In the genomic region with DNA sequence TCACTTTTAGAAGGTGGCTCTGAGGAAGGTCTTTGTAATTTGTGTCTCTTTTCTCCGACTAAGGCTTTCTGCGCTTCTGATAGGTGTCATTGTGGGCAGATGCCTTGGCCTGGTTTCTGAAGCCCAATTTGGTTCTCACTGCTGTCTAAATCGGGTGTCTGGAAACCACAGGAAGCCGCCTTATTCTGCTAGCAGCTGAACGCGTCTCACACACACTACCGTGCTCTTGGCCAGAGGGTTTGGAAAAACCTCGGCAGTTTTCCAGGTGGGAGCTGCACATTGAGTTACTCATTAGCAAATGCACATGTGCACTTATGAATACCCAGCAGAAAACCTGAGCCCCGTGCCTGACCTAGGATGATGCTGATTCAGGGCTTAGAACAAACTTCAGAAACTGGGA, we compare ENCODE assay signal across 10 mouse cellular contexts. TPM values are rescaled to one million over a fixed set of nuclear protein-coding genes. Genes with fewer than 3 reads are reported as not detected.
DNase-seq lines count a peak whose midpoint lies in the region; ATAC-seq and TF ChIP-seq lines count a peak whose summit lies in the region.
"Had no signal": no experiment of that assay in that cellular context is flagged by ENCODE, and none has a peak within 500 bp of the region (broad histone marks: within the 10 kb centered on the region; RNA-seq: fewer than 3 reads in every experiment).

No protein-coding gene starts in this region.

- no peak for ATAC-seq in heart, embryonic 16.5 days (replicated peaks; ENCODE audit: extremely low read depth, insufficient read depth, low FRiP score)
- peak; percentile 29 for ATAC-seq in Patski
- ATAC-seq in erythroid progenitor cell, adult 5-6 weeks (replicated peaks; ENCODE audit: low FRiP score, poor library complexity, severe bottlenecking) = no peak
- ATAC-seq in intestine, embryonic 16.5 days = no peak

- H3K27ac ChIP-seq in heart, embryonic 16.5 days (ENCODE audit: low read length) = 0 out of 2 replicates have a peak overlapping the region, but pooled peaks have one; percentile 16
- H3K27ac ChIP-seq in intestine, embryonic 16.5 days (ENCODE audit: low read length) = no peak overlapping the region
- H3K27ac ChIP-seq: limb, embryonic 12.5 days; neural tube, embryonic 12.5 days had no signal

- DNase-seq in heart, adult 11 months = no peak
- DNase-seq in Patski (ENCODE audit: low read depth, low spot score) = no peak
- DNase-seq in kidney, adult 8-10 months = peak; percentile 93
- DNase-seq in right cerebral cortex, adult 2 months (ENCODE audit: low spot score in 2 of 2) = peak; percentile 59 to 66
- no peak for DNase-seq in adipocyte (ENCODE audit: low spot score)

- peaks cover 26% of the 10 kb centered on the region for H3K4me1 ChIP-seq in heart, embryonic 16.5 days (ENCODE audit: control insufficient read depth, insufficient read depth, low read length)
- 0 out of 2 replicates have a peak, but pooled peaks cover 3% of the 10 kb centered on the region for H3K4me1 ChIP-seq in intestine, embryonic 16.5 days (ENCODE audit: control insufficient read depth, insufficient read depth, low read length)

- H3K4me3 ChIP-seq in heart, embryonic 16.5 days (ENCODE audit: low read length) = no peak overlapping the region
- no peak overlapping the region for H3K4me3 ChIP-seq in intestine, embryonic 16.5 days (ENCODE audit: low read length)
- H3K4me3 ChIP-seq: limb, embryonic 12.5 days; neural tube, embryonic 12.5 days had no signal

- CTCF ChIA-PET in Patski (lab: Charles Lee) = no interaction called here

- POLR2A ChIA-PET in Patski (lab: Charles Lee) = interaction anchor here (0.8 kb wide), 1 partner anchor 38 kb away, joined by 3 read pairs; no protein-coding TSS in a partner anchor

- H3K36me3 ChIP-seq in heart, embryonic 16.5 days (ENCODE audit: control insufficient read depth, insufficient read depth) = no peaks in the 10 kb centered on the region
- H3K36me3 ChIP-seq in intestine, embryonic 16.5 days (ENCODE audit: control insufficient read depth, insufficient read depth, low read length) = no peaks in the 10 kb centered on the region
- H3K36me3 ChIP-seq: limb, embryonic 12.5 days; neural tube, embryonic 12.5 days had no signal

- TF ChIP-seq CTCF in Patski (IDR thresholded peaks at IDR 0.05) = no peak

- in situ Hi-C loops in Patski (cut with MboI; ENCODE audit: low pct_unique_long_range_greater_than_20kb) = no loop called here

- H3K27me3 ChIP-seq in heart, embryonic 16.5 days (ENCODE audit: control insufficient read depth, insufficient read depth, low read length) = no peaks in the 10 kb centered on the region
- no peaks in the 10 kb centered on the region for H3K27me3 ChIP-seq in Patski
- no peaks in the 10 kb centered on the region for H3K27me3 ChIP-seq in intestine, embryonic 16.5 days (replicated peaks; ENCODE audit: control insufficient read depth, insufficient read depth, low read length)
- H3K27me3 ChIP-seq: limb, embryonic 12.5 days; neural tube, embryonic 12.5 days had no signal

- WGBS in heart, embryonic 16.5 days = 58% methylated on average over 9 of the region's 9 CpGs
- 65% methylated on average over 9 of the region's 9 CpGs for WGBS in intestine, embryonic 16.5 days

- H3K4me2 ChIP-seq in heart, embryonic 16.5 days (ENCODE audit: low read depth, low read length) = no peak overlapping the region
- no peak overlapping the region for H3K4me2 ChIP-seq in intestine, embryonic 16.5 days (ENCODE audit: low read depth, low read length)
- H3K4me2 ChIP-seq: limb, embryonic 12.5 days; neural tube, embryonic 12.5 days had no signal

- no peak overlapping the region for H3K9ac ChIP-seq in heart, embryonic 16.5 days (ENCODE audit: low read length)
- no peak overlapping the region for H3K9ac ChIP-seq in intestine, embryonic 16.5 days (ENCODE audit: low read depth, low read length)
- H3K9ac ChIP-seq: limb, embryonic 12.5 days; neural tube, embryonic 12.5 days had no signal

- H3K9me3 ChIP-seq in heart, embryonic 16.5 days (replicated peaks; ENCODE audit: control insufficient read depth, low read length) = no peaks in the 10 kb centered on the region
- no peaks in the 10 kb centered on the region for H3K9me3 ChIP-seq in intestine, embryonic 16.5 days (ENCODE audit: control insufficient read depth, low read length)
- H3K9me3 ChIP-seq: limb, embryonic 12.5 days; neural tube, embryonic 12.5 days had no signal

RNA-seq across cellular contexts. Expression of a gene that starts 52.9 kb away (rescaled TPM):
- polyA plus RNA-seq in heart, embryonic 16.5 days (2015; fragmentation: Nextera tagmentation; extraction: Ambion mirVana) = 0.89 and 1.1 TPM in 2 replicates
- 20.1 TPM for polyA plus RNA-seq in Patski (2021)
- total RNA-seq in erythroid progenitor cell, adult 5-6 weeks (2015; ENCODE audit: low replicate concordance) = 4.0 and 5.4 TPM in 2 replicates
- total RNA-seq in erythroid progenitor cell, adult 5-6 weeks (2017; ENCODE audit: low replicate concordance) = 1.7 and 2.4 TPM in 2 replicates
- 0.48 and 0.50 TPM in 2 replicates for polyA plus RNA-seq in intestine, embryonic 16.5 days (2015; fragmentation: Nextera tagmentation; extraction: Ambion mirVana)

Comparison
In these comparisons a context has a peak if more than half of its experiments do, and no peak if none do; other contexts are left out.
1. DNase-seq: peak in kidney, adult 8-10 months (2 of 2) and right cerebral cortex, adult 2 months (2 of 2); none in heart, adult 11 months (single experiment), Patski (single experiment) and adipocyte (single experiment).
2. RNA of a gene that starts 52.9 kb away (polyA plus RNA-seq): 20.1 TPM in Patski (single experiment); 0.89 to 1.1 TPM in heart, embryonic 16.5 days and 0.48 to 0.50 TPM in intestine, embryonic 16.5 days; every median in the first group is over 10 times any median in the second.